Mouse (Mus musculus) hindbrain, embryonic 10.5 days (tissue): Measurements from ENCODE around the gene Irgm1. TPM values are rescaled to one million over a fixed set of nuclear protein-coding genes. Genes with fewer than 3 reads are reported as not detected.

ENCODE experiments used
- polyA plus RNA-seq: library from polyadenylated mRNA; unstranded; fragments of >200 nt; fragmentation: Nextera tagmentation; extraction: Ambion mirVana; gene quantifications from 2 replicates; pipeline ENCODE4 v1.2.1, GENCODE M21; 2016

The Irgm1 gene
- polyA plus RNA-seq, 1 experiment from 2014 or later = 1.8 TPM

Other genes with a start within 250 kb of the Irgm1 start
- 672 and 778 TPM in 2 replicates for gene Rack1, start 71.4 kb downstream of the Irgm1 start, polyA plus RNA-seq
- 4.5 and 5.1 TPM in 2 replicates for gene Trim41, start 54.3 kb downstream of the Irgm1 start, polyA plus RNA-seq
- gene Trim7, start 45.5 kb downstream of the Irgm1 start, polyA plus RNA-seq = 0.26 and 0.30 TPM in 2 replicates
- gene Gm12184, start 45.0 kb downstream of the Irgm1 start, polyA plus RNA-seq = 3.5 and 4.7 TPM in 2 replicates
- 0.12 TPM in 1 of 2 replicates, not detected in the other for gene Gm5431, start 30.5 kb upstream of the Irgm1 start, polyA plus RNA-seq
- gene Psme2b, start 74.5 kb upstream of the Irgm1 start, polyA plus RNA-seq = 1.8 and 2.0 TPM in 2 replicates
- gene Olfr56, start 107.2 kb upstream of the Irgm1 start, polyA plus RNA-seq = not detected in 2 replicates
- gene 9930111J21Rik1, start 107.7 kb upstream of the Irgm1 start, polyA plus RNA-seq = 0.04 and 0.10 TPM in 2 replicates
- gene Gm12185, start 120.5 kb upstream of the Irgm1 start, polyA plus RNA-seq = not detected in 2 replicates
- gene Tgtp1, start 122.5 kb upstream of the Irgm1 start, polyA plus RNA-seq = not detected in 2 replicates
- gene 9930111J21Rik2, start 179.6 kb upstream of the Irgm1 start, polyA plus RNA-seq = 0.09 and 0.17 TPM in 2 replicates
- gene Tgtp2, start 192.5 kb upstream of the Irgm1 start, polyA plus RNA-seq = not detected in 2 replicates
- gene Ifi47, start 204.9 kb upstream of the Irgm1 start, polyA plus RNA-seq = 0.39 and 0.73 TPM in 2 replicates
- gene Olfr1396, start 243.2 kb upstream of the Irgm1 start, polyA plus RNA-seq = not detected in 2 replicates